Mouse (Mus musculus) cerebellum, adult 9-11 months (tissue): ENCODE data around the gene B3gnt4.

Experiments used
- DNase-seq: peaks from one replicate; pipeline ENCODE4 v3.0.0; 2022

The B3gnt4 gene

DNA sequence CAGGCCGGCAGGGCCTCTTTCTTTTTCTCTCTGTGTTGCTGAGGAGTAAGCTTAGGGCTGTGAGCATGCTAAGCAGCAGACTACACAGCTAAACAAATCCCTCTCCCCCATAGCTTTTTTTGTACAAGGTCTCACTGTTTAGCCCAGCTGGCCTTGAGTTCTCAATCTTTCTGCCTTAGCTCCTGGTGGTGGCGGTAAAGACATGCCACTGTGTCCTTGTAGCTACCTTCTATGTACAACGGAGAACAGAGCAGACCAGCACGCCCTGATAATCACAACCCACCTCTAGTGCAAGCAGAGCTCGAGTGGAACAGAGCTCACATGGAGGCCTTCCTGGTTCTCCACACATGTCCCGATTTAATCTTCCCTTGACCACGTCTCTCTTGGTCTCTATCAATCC is 18.4 kb downstream of the B3gnt4 start:
- no peak for DNase-seq

- no peak for DNase-seq
These were observed 19.8 kb downstream of the B3gnt4 start for GRCm38 (mm10) chr5:123530056-123530455.

DNA sequence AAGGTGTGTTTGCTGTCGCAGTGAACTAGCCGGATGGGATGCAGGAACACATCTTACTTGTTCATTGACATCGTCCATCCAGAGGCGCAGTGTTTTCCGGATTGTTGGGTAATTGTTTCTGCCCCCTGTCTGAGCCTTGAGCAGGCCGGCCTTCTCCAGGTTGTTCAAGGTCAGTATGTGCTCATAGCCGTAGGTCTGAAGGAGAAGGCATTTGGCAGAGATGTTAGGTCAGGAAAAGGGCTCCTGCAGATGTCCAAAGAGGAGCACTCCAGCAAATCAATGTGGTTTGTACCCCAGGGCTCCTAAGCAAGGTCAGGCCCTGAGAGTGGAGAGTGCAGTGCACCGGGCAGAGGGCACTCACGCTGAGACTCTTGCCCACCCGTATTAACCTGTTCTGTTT is 23.5 kb downstream of the B3gnt4 start:
- no peak for DNase-seq

DNA sequence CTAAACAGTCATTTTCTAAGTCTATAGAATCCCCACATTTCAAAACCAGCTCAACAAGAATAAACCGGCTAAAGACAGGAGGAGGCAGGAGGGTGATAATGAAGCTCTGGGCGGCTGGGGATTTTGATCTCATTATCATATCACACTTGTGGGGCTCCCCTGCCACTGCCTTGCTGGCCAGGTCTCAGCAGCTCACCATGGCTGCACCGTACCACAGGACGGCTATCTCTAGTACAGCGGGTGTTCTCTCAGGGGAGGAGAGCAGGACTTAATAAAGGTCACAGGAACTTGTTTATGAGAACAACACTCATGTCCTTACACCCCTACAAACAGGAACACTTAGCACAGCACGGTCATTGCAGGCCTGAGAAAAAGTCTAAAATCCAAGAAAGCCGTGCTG is 45.4 kb downstream of the B3gnt4 start:
- DNase-seq = no peak

GRCm38 (mm10) chr5:123556451-123556850 is 46.2 kb downstream of the B3gnt4 start:
- DNase-seq = peak; percentile 76

GRCm38 (mm10) chr5:123559588-123559987 is 49.3 kb downstream of the B3gnt4 start:
- no peak for DNase-seq

DNA sequence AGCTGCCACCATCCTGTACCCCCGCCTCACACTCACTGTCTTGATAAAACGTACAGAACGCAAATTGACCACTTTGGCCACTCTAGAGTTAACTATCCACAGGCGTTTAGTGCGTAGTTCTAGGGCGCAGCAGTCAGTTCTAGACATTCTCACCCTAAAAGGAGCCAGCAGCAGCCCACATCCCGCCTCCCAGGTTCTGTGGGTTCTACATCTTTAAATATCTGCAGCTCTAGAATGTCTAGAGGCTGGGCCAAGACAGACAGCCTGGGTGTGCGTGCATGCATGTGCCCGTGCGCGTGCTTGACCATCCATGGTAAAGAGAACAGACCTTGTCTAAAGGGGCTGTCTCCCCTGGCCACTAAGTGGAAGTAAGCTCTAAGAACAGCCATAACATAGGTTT is 50.9 kb downstream of the B3gnt4 start:
- no peak for DNase-seq
